Mouse (Mus musculus) kidney, adult 2 months (tissue): Measurements from ENCODE around the gene Cpz.

ENCODE experiments used
- CTCF ChIP-seq: fragments of 200-500 bp; conservative IDR thresholded peaks from 2 replicates; pipeline ENCODE4 v1.5.1; 2011; ENCODE audit warnings: low read depth, mild to moderate bottlenecking, control low read depth, low read length, moderate library complexity, mixed read lengths; ENCODE audit not compliant: insufficient read depth, insufficient read length
- POLR2A ChIP-seq: fragments of 200-500 bp; IDR thresholded peaks from one replicate; pipeline ENCODE4 v1.6.1; 2011; ENCODE audit warnings: low read depth, low read length, control low read depth

GRCm38 (mm10) chr5:35531586-35531985, 6.1 kb upstream of the Cpz start:
- TF ChIP-seq CTCF = no peak
- TF ChIP-seq POLR2A = no peak
